Mouse (Mus musculus): Measurements from ENCODE around the gene Tmem11. TPM values are rescaled to one million over a fixed set of nuclear protein-coding genes. Genes with fewer than 3 reads are reported as not detected.
A peak's percentile ranks its signal among the peaks of the same experiment; 100 is the strongest.
"Not testable (repeated sequence)": the region's sequence is repeated elsewhere in the genome, so short reads cannot be mapped to it uniquely, and the experiment has no call there.

Gene Tmem11
- polyA plus RNA-seq, 1 experiment from 2014 or later, result 67.3 TPM

GRCm38 (mm10) chr11:60869471-60869870 is 9.6 kb downstream of the Tmem11 start:
- not testable (repeated sequence) for H3K27me3 ChIP-seq (ENCODE audit: control insufficient read depth, insufficient read depth, low read length); ATAC-seq (ENCODE audit: insufficient number of reproducible peaks, insufficient read depth, low FRiP score, low read depth); H3K9ac ChIP-seq (ENCODE audit: low read length); H3K4me3 ChIP-seq (ENCODE audit: control insufficient read depth in 1 of 2, insufficient read depth in 1 of 2, low read depth in 1 of 2, low read length in 2 of 2); H3K4me2 ChIP-seq (ENCODE audit: low read length); H3K9me3 ChIP-seq (ENCODE audit: control insufficient read depth, low read length); H3K27ac ChIP-seq (replicated peaks in 1 of 2; ENCODE audit: control insufficient read depth in 1 of 2, insufficient read depth in 1 of 2, low read depth in 2 of 2, low read length in 2 of 2)
- peaks cover 25 to 68% of the 10 kb centered on the region in 2 experiments for H3K4me1 ChIP-seq (ENCODE audit: control insufficient read depth in 2 of 2, insufficient read depth in 2 of 2, low read length in 2 of 2)
- peaks cover 42% of the 10 kb centered on the region for H3K36me3 ChIP-seq (ENCODE audit: control insufficient read depth, insufficient read depth, low read length)
- 89% methylated on average over 6 of the region's 6 CpGs for WGBS

DNA sequence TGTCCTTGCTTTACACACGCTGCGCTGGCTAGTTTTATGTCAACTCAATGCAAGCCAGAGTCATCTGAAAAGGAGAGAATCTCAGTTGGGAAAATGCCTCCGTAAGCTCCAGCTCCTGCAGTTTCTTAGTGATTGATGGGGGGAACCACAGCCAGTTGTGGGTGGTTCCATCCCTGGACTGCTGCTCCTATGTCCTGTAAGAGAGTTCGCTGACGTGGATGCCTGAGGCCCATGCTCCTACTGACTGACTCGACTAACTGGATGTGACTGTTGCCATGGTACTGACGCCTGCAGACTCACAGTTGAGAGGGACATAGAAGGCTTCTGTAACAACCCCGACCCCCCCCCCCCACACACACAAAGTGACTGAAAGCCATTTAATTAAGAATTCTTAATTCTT is 11.2 kb downstream of the Tmem11 start:
- no peak for ATAC-seq (ENCODE audit: insufficient number of reproducible peaks, insufficient read depth, low FRiP score, low read depth)
- H3K9me3 ChIP-seq (ENCODE audit: control insufficient read depth, low read length), result no peaks in the 10 kb centered on the region
- H3K4me1 ChIP-seq (ENCODE audit: control insufficient read depth in 2 of 2, insufficient read depth in 2 of 2, low read length in 2 of 2), result peaks cover 26 to 70% of the 10 kb centered on the region in 2 experiments
- H3K27ac ChIP-seq (replicated peaks in 1 of 2; ENCODE audit: control insufficient read depth in 1 of 2, insufficient read depth in 1 of 2, low read depth in 2 of 2, low read length in 2 of 2), result no peak overlapping the region
- no peaks in the 10 kb centered on the region for H3K27me3 ChIP-seq (ENCODE audit: control insufficient read depth, insufficient read depth, low read length)
- no peak overlapping the region for H3K9ac ChIP-seq (ENCODE audit: low read length)
- H3K36me3 ChIP-seq (ENCODE audit: control insufficient read depth, insufficient read depth, low read length), result peaks cover 50% of the 10 kb centered on the region
- no peak overlapping the region for H3K4me2 ChIP-seq (ENCODE audit: low read length)
- 73% methylated on average over 8 of the region's 8 CpGs for WGBS
- H3K4me3 ChIP-seq (ENCODE audit: control insufficient read depth in 1 of 2, insufficient read depth in 1 of 2, low read depth in 1 of 2, low read length in 2 of 2), result no peak overlapping the region

GRCm38 (mm10) chr11:60867456-60867855 is 11.6 kb downstream of the Tmem11 start:
- H3K4me3 ChIP-seq (ENCODE audit: control insufficient read depth in 1 of 2, insufficient read depth in 1 of 2, low read depth in 1 of 2, low read length in 2 of 2), result no peak overlapping the region
- WGBS, result 87% methylated on average over 3 of the region's 3 CpGs
- no peak for ATAC-seq (ENCODE audit: insufficient number of reproducible peaks, insufficient read depth, low FRiP score, low read depth)
- peaks cover 27 to 68% of the 10 kb centered on the region in 2 experiments for H3K4me1 ChIP-seq (ENCODE audit: control insufficient read depth in 2 of 2, insufficient read depth in 2 of 2, low read length in 2 of 2)
- H3K9ac ChIP-seq (ENCODE audit: low read length), result no peak overlapping the region
- H3K27me3 ChIP-seq (ENCODE audit: control insufficient read depth, insufficient read depth, low read length), result no peaks in the 10 kb centered on the region
- H3K9me3 ChIP-seq (ENCODE audit: control insufficient read depth, low read length), result no peaks in the 10 kb centered on the region
- H3K36me3 ChIP-seq (ENCODE audit: control insufficient read depth, insufficient read depth, low read length), result peaks cover 50% of the 10 kb centered on the region
- no peak overlapping the region for H3K27ac ChIP-seq (replicated peaks in 1 of 2; ENCODE audit: control insufficient read depth in 1 of 2, insufficient read depth in 1 of 2, low read depth in 2 of 2, low read length in 2 of 2)
- H3K4me2 ChIP-seq (ENCODE audit: low read length), result no peak overlapping the region

DNA sequence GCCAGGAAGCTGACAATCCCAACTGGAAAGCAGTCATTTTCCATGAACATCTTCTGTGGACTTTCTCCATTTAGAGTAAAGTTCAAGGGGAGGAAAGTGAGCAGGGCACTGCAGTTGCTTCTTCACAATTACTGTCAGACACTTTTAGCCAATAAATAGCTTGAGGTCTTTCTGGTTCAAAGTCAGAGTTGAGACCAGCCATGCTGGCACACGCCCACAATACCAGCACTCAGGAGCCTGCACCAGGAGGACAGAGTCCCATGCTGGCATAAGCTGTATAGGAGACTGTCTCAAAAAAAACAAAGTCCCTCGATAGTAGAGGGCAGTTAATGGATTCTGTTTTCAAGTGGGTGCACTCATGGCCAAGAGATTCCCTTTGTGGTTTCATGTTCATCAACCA is 13.1 kb downstream of the Tmem11 start:
- Histone ChIP-seq H3K27ac (replicated peaks in 1 of 2; ENCODE audit: control insufficient read depth in 1 of 2, insufficient read depth in 1 of 2, low read depth in 2 of 2, low read length in 2 of 2) (no peak overlapping the region; a peak in 1 of 4 replicates), H3K4me1 (ENCODE audit: control insufficient read depth in 2 of 2, insufficient read depth in 2 of 2, low read length in 2 of 2) (peaks cover 23 to 53% of the 10 kb centered on the region in 2 experiments), H3K36me3 (ENCODE audit: control insufficient read depth, insufficient read depth, low read length) (peaks cover 59% of the 10 kb centered on the region), H3K27me3 (ENCODE audit: control insufficient read depth, insufficient read depth, low read length) (no peaks in the 10 kb centered on the region), H3K4me3 (ENCODE audit: control insufficient read depth in 1 of 2, insufficient read depth in 1 of 2, low read depth in 1 of 2, low read length in 2 of 2) (no peak overlapping the region), H3K9ac (ENCODE audit: low read length) (no peak overlapping the region), H3K4me2 (ENCODE audit: low read length) (no peak overlapping the region), H3K9me3 (ENCODE audit: control insufficient read depth, low read length) (no peaks in the 10 kb centered on the region)
- ATAC-seq (ENCODE audit: insufficient number of reproducible peaks, insufficient read depth, low FRiP score, low read depth), result no peak
- 57% methylated on average over 2 of the region's 2 CpGs for WGBS

- H3K27me3 ChIP-seq (ENCODE audit: control insufficient read depth, insufficient read depth, low read length), result no peaks in the 10 kb centered on the region
- no peak overlapping the region for H3K4me2 ChIP-seq (ENCODE audit: low read length)
- peaks cover 66% of the 10 kb centered on the region for H3K36me3 ChIP-seq (ENCODE audit: control insufficient read depth, insufficient read depth, low read length)
- WGBS, result 84% methylated on average over 14 of the region's 14 CpGs
- peaks cover 21 to 48% of the 10 kb centered on the region in 2 experiments for H3K4me1 ChIP-seq (ENCODE audit: control insufficient read depth in 2 of 2, insufficient read depth in 2 of 2, low read length in 2 of 2)
- H3K27ac ChIP-seq (replicated peaks in 1 of 2; ENCODE audit: control insufficient read depth in 1 of 2, insufficient read depth in 1 of 2, low read depth in 2 of 2, low read length in 2 of 2), result no peak overlapping the region
- H3K9ac ChIP-seq (ENCODE audit: low read length), result no peak overlapping the region
- no peaks in the 10 kb centered on the region for H3K9me3 ChIP-seq (ENCODE audit: control insufficient read depth, low read length)
- ATAC-seq (ENCODE audit: insufficient number of reproducible peaks, insufficient read depth, low FRiP score, low read depth), result no peak
- H3K4me3 ChIP-seq (ENCODE audit: control insufficient read depth in 1 of 2, insufficient read depth in 1 of 2, low read depth in 1 of 2, low read length in 2 of 2), result no peak overlapping the region
Observed at GRCm38 (mm10) chr11:60864916-60865315, 14.2 kb downstream of the Tmem11 start.

DNA sequence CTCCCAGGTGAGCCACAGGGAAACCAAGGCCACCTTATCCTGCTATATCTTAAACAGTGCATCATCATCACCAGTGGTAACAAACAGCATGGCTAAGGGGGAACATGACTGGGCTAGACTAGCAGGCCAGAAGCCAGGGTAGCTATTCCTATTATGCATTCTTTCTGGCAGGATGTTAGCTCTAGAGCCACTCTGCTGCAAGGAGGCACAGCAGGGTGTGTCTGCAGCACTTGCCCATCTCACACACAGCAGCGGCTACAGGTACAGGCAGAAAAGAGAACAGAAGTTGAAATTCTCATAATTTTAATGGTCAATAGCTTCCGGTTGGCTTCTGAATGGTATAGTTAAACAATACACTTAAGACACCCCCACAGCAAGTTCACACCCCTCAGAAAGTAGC is 14.9 kb downstream of the Tmem11 start:
- no peak for ATAC-seq (ENCODE audit: insufficient number of reproducible peaks, insufficient read depth, low FRiP score, low read depth)

GRCm38 (mm10) chr11:60863196-60863595 is 15.9 kb downstream of the Tmem11 start:
- H3K27me3 ChIP-seq (ENCODE audit: control insufficient read depth, insufficient read depth, low read length), result no peaks in the 10 kb centered on the region
- peaks cover 21 to 42% of the 10 kb centered on the region in 2 experiments for H3K4me1 ChIP-seq (ENCODE audit: control insufficient read depth in 2 of 2, insufficient read depth in 2 of 2, low read length in 2 of 2)
- WGBS, result 38% methylated on average over 4 of the region's 4 CpGs
- H3K27ac ChIP-seq (replicated peaks in 1 of 2; ENCODE audit: control insufficient read depth in 1 of 2, insufficient read depth in 1 of 2, low read depth in 2 of 2, low read length in 2 of 2), result peak overlapping the region; percentile 50 to 55
- no peak for ATAC-seq (ENCODE audit: insufficient number of reproducible peaks, insufficient read depth, low FRiP score, low read depth)
- H3K4me2 ChIP-seq (ENCODE audit: low read length), result no peak overlapping the region; the same call in 1 of the 2 replicates
- no peak overlapping the region for H3K4me3 ChIP-seq (ENCODE audit: control insufficient read depth in 1 of 2, insufficient read depth in 1 of 2, low read depth in 1 of 2, low read length in 2 of 2)
- H3K9me3 ChIP-seq (ENCODE audit: control insufficient read depth, low read length), result no peaks in the 10 kb centered on the region
- peaks cover 74% of the 10 kb centered on the region for H3K36me3 ChIP-seq (ENCODE audit: control insufficient read depth, insufficient read depth, low read length)
- no peak overlapping the region for H3K9ac ChIP-seq (ENCODE audit: low read length)

More for the DNA sequence above, 14.9 kb downstream of the Tmem11 start:
- Histone ChIP-seq H3K36me3 (ENCODE audit: control insufficient read depth, insufficient read depth, low read length) (peaks cover 70% of the 10 kb centered on the region), H3K4me2 (ENCODE audit: low read length) (no peak overlapping the region), H3K4me3 (ENCODE audit: control insufficient read depth in 1 of 2, insufficient read depth in 1 of 2, low read depth in 1 of 2, low read length in 2 of 2) (no peak overlapping the region), H3K9ac (ENCODE audit: low read length) (0 out of 2 replicates have a peak overlapping the region, but pooled peaks have one; percentile 21), H3K27me3 (ENCODE audit: control insufficient read depth, insufficient read depth, low read length) (no peaks in the 10 kb centered on the region), H3K9me3 (ENCODE audit: control insufficient read depth, low read length) (no peaks in the 10 kb centered on the region), H3K27ac (replicated peaks in 1 of 2; ENCODE audit: control insufficient read depth in 1 of 2, insufficient read depth in 1 of 2, low read depth in 2 of 2, low read length in 2 of 2) (peak overlapping the region; percentile 50 to 55; a peak in 2 of 4 replicates), H3K4me1 (ENCODE audit: control insufficient read depth in 2 of 2, insufficient read depth in 2 of 2, low read length in 2 of 2) (peaks cover 21 to 43% of the 10 kb centered on the region in 2 experiments)
- 93% methylated on average over 2 of the region's 2 CpGs for WGBS

DNA sequence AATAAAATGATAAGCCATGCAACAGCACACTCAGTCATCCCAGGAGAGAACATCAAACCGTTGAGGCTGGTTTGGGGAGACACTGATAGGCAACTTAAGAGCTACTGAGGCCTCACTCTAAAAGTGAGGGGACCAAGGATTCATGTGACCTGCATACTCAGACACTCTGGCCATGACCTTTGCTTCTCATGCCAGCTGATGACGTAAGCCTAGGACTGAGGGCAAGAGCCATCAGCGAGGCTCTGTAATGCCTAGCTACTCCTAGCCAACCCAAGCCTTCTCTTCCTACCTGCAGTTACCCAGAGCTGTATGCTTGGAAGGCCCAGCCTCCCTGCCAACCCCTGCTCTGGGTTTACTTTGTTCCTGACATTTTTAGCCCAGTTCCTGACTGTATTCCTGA is 17.1 kb downstream of the Tmem11 start:
- Histone ChIP-seq H3K27ac (replicated peaks in 1 of 2; ENCODE audit: control insufficient read depth in 1 of 2, insufficient read depth in 1 of 2, low read depth in 2 of 2, low read length in 2 of 2) (no peak overlapping the region), H3K36me3 (ENCODE audit: control insufficient read depth, insufficient read depth, low read length) (peaks cover 78% of the 10 kb centered on the region), H3K9me3 (ENCODE audit: control insufficient read depth, low read length) (no peaks in the 10 kb centered on the region), H3K4me3 (ENCODE audit: control insufficient read depth in 1 of 2, insufficient read depth in 1 of 2, low read depth in 1 of 2, low read length in 2 of 2) (no peak overlapping the region), H3K27me3 (ENCODE audit: control insufficient read depth, insufficient read depth, low read length) (no peaks in the 10 kb centered on the region), H3K9ac (ENCODE audit: low read length) (no peak overlapping the region), H3K4me2 (ENCODE audit: low read length) (no peak overlapping the region), H3K4me1 (ENCODE audit: control insufficient read depth in 2 of 2, insufficient read depth in 2 of 2, low read length in 2 of 2) (peaks cover 15 to 30% of the 10 kb centered on the region in 2 experiments)
- WGBS, result 66% methylated on average over 3 of the region's 3 CpGs
- ATAC-seq (ENCODE audit: insufficient number of reproducible peaks, insufficient read depth, low FRiP score, low read depth), result no peak

Measured in heart, embryonic 14.5 days (tissue).